Mouse (Mus musculus): ENCODE measurements around the gene Sema3f. TPM values are rescaled to one million over a fixed set of nuclear protein-coding genes. Genes with fewer than 3 reads are reported as not detected.
"Not testable (repeated sequence)": the region's sequence is repeated elsewhere in the genome, so short reads cannot be mapped to it uniquely, and the experiment has no call there.

The Sema3f gene
- total RNA-seq, 1 experiment from 2014 or later, result 0.35 TPM

GRCm38 (mm10) chr9:107696106-107696479 lies 14.2 kb downstream of the Sema3f start:
- ATAC-seq (ENCODE audit: extremely low read depth, insufficient number of reproducible peaks, low FRiP score, poor library complexity, severe bottlenecking), result no peak

- ATAC-seq (ENCODE audit: extremely low read depth, insufficient number of reproducible peaks, low FRiP score, poor library complexity, severe bottlenecking), result no peak
These were observed 14.7 kb downstream of the Sema3f start for GRCm38 (mm10) chr9:107695441-107696105.

- no peak for ATAC-seq (ENCODE audit: extremely low read depth, insufficient number of reproducible peaks, low FRiP score, poor library complexity, severe bottlenecking)
These were observed 15.6 kb downstream of the Sema3f start for GRCm38 (mm10) chr9:107694627-107695026.

- ATAC-seq (ENCODE audit: extremely low read depth, insufficient number of reproducible peaks, low FRiP score, poor library complexity, severe bottlenecking), result no peak
These were observed 16.8 kb downstream of the Sema3f start for GRCm38 (mm10) chr9:107693433-107693987.

GRCm38 (mm10) chr9:107692785-107693184 lies 17.5 kb downstream of the Sema3f start:
- ATAC-seq (ENCODE audit: extremely low read depth, insufficient number of reproducible peaks, low FRiP score, poor library complexity, severe bottlenecking), result no peak

- no peak for ATAC-seq (ENCODE audit: extremely low read depth, insufficient number of reproducible peaks, low FRiP score, poor library complexity, severe bottlenecking)
These were observed 19.9 kb downstream of the Sema3f start for GRCm38 (mm10) chr9:107690391-107690790.

GRCm38 (mm10) chr9:107688939-107689338 lies 21.3 kb downstream of the Sema3f start:
- no peak for ATAC-seq (ENCODE audit: extremely low read depth, insufficient number of reproducible peaks, low FRiP score, poor library complexity, severe bottlenecking)

- no peak for ATAC-seq (ENCODE audit: extremely low read depth, insufficient number of reproducible peaks, low FRiP score, poor library complexity, severe bottlenecking)
These were observed 21.9 kb downstream of the Sema3f start for GRCm38 (mm10) chr9:107688415-107688814.

- no peak for ATAC-seq (ENCODE audit: extremely low read depth, insufficient number of reproducible peaks, low FRiP score, poor library complexity, severe bottlenecking)
These were observed 24.9 kb downstream of the Sema3f start for GRCm38 (mm10) chr9:107685231-107685981.

- ATAC-seq (ENCODE audit: extremely low read depth, insufficient number of reproducible peaks, low FRiP score, poor library complexity, severe bottlenecking), result no peak
These were observed 27.9 kb downstream of the Sema3f start for GRCm38 (mm10) chr9:107682405-107682804.

GRCm38 (mm10) chr9:107679501-107679900 lies 30.8 kb downstream of the Sema3f start, which contains the start of gene Gnat1:
TSS of gene Gnat1 (minus strand) at chr9:107679712.
- ATAC-seq (ENCODE audit: extremely low read depth, insufficient number of reproducible peaks, low FRiP score, poor library complexity, severe bottlenecking), result no peak

- no peak for ATAC-seq (ENCODE audit: extremely low read depth, insufficient number of reproducible peaks, low FRiP score, poor library complexity, severe bottlenecking)
These were observed 31.4 kb downstream of the Sema3f start for GRCm38 (mm10) chr9:107678861-107679260.

GRCm38 (mm10) chr9:107677819-107678526 lies 32.3 kb downstream of the Sema3f start:
- not testable (repeated sequence) for ATAC-seq (ENCODE audit: extremely low read depth, insufficient number of reproducible peaks, low FRiP score, poor library complexity, severe bottlenecking)

- peak; percentile 49; the same call in 1 of the 2 replicates for ATAC-seq (ENCODE audit: extremely low read depth, insufficient number of reproducible peaks, low FRiP score, poor library complexity, severe bottlenecking)
These were observed 33.0 kb downstream of the Sema3f start for GRCm38 (mm10) chr9:107677091-107677784.

- no peak for ATAC-seq (ENCODE audit: extremely low read depth, insufficient number of reproducible peaks, low FRiP score, poor library complexity, severe bottlenecking)
These were observed 34.0 kb downstream of the Sema3f start for GRCm38 (mm10) chr9:107676302-107676701.

GRCm38 (mm10) chr9:107675671-107676301 lies 34.5 kb downstream of the Sema3f start:
- peak; percentile 40; the same call in 1 of the 2 replicates for ATAC-seq (ENCODE audit: extremely low read depth, insufficient number of reproducible peaks, low FRiP score, poor library complexity, severe bottlenecking)

GRCm38 (mm10) chr9:107674609-107675429 lies 35.5 kb downstream of the Sema3f start:
- no peak for ATAC-seq (ENCODE audit: extremely low read depth, insufficient number of reproducible peaks, low FRiP score, poor library complexity, severe bottlenecking)

GRCm38 (mm10) chr9:107670259-107670658 lies 40.0 kb downstream of the Sema3f start:
- no peak for ATAC-seq (ENCODE audit: extremely low read depth, insufficient number of reproducible peaks, low FRiP score, poor library complexity, severe bottlenecking)

Measured in neutrophil, adult 5-6 weeks (primary cell).